Mouse (Mus musculus) left cerebral cortex, postnatal 14 days (tissue): ENCODE measurements around the gene Nfe2l1. TPM values are rescaled to one million over a fixed set of nuclear protein-coding genes. Genes with fewer than 3 reads are reported as not detected.

ENCODE experiments used
- microRNA-seq, 2 experiments: library from miRNA; unstranded; fragments of <30 nt; microRNA quantifications; one replicate each; pipeline ENCODE4 v1.2.0; 2022
- total RNA-seq, 2 experiments: library from RNA; stranded (reverse); gene quantifications; 2 replicates each; pipeline ENCODE4 v1.2.3; 2021

Nfe2l1 gene
- total RNA-seq, 2 experiments from 2014 or later, result 205 to 209 TPM

Small RNA genes within 50 kb of the gene (microRNA-seq; reads per million reads assigned to microRNA genes)
- gene Mir152, result 24.8 to 43.8 reads per million in 2 experiments

Other genes starting within 250 kb of the Nfe2l1 start
- gene Snx11, start 52.4 kb downstream of the Nfe2l1 start, total RNA-seq, result 10 to 100 TPM; 39.0 to 44.2 TPM
- gene Cbx1, start 40.8 kb downstream of the Nfe2l1 start, total RNA-seq, result 10 to 100 TPM; 47.0 to 50.1 TPM
- 1 to 10 TPM; 2.7 to 3.2 TPM for gene Copz2, start 19.9 kb upstream of the Nfe2l1 start, total RNA-seq
- gene Cdk5rap3, start 86.5 kb upstream of the Nfe2l1 start, total RNA-seq, result 10 to 100 TPM; 38.9 to 39.9 TPM
- gene Prr15l, start 98.1 kb upstream of the Nfe2l1 start, total RNA-seq, result not detected
- gene Pnpo, start 114.0 kb upstream of the Nfe2l1 start, total RNA-seq, result 10 to 100 TPM; 38.0 to 40.3 TPM
- 10 to 100 TPM; 10.1 to 11.8 TPM for gene Sp2, start 153.0 kb upstream of the Nfe2l1 start, total RNA-seq
- 1 to 10 TPM; 2.6 to 2.7 TPM for gene Sp6, start 183.4 kb upstream of the Nfe2l1 start, total RNA-seq
- 1 to 10 TPM; 2.7 to 3.0 TPM for gene Scrn2, start 200.0 kb upstream of the Nfe2l1 start, total RNA-seq
- gene Lrrc46, start 211.4 kb upstream of the Nfe2l1 start, total RNA-seq, result under 1 TPM; 0.26 to 0.74 TPM
- gene Mrpl10, start 211.6 kb upstream of the Nfe2l1 start, total RNA-seq, result 10 to 100 TPM; 69.0 to 69.8 TPM
- gene Osbpl7, start 220.7 kb upstream of the Nfe2l1 start, total RNA-seq, result 10 to 100 TPM; 10.5 to 12.3 TPM